10 mouse cellular contexts compared by ENCODE assay signal in genomic region chr1:132291706-132292105, GRCm38 (mm10). TPM values are rescaled to one million over a fixed set of nuclear protein-coding genes. Genes with fewer than 3 reads are reported as not detected.
DNase-seq lines count a peak whose midpoint lies in the region; ATAC-seq and TF ChIP-seq lines count a peak whose summit lies in the region.
"Had no signal": no experiment of that assay in that cellular context is flagged by ENCODE, and none has a peak within 500 bp of the region (broad histone marks: within the 10 kb centered on the region; RNA-seq: fewer than 3 reads in every experiment).

No protein-coding gene starts in this region.

- no peak overlapping the region for H3K4me3 ChIP-seq in kidney, embryonic 15.5 days (replicated peaks)
- 0 out of 2 replicates have a peak overlapping the region, but pooled peaks have one; percentile 6 for H3K4me3 ChIP-seq in ES-Bruce4 (ENCODE audit: low read depth, low read length)
- peak overlapping the region; percentile 0; the same call in 1 of the 2 replicates for H3K4me3 ChIP-seq in embryonic fibroblast, embryonic 13.5 days (ENCODE audit: insufficient read depth, low read length)
- no peak overlapping the region for H3K4me3 ChIP-seq in limb, embryonic 13.5 days

- TF ChIP-seq CTCF in ES-Bruce4 (IDR thresholded peaks at IDR 0.05; ENCODE audit: low read depth, low read length): no peak
- TF ChIP-seq CTCF in embryonic fibroblast, embryonic 13.5 days (IDR thresholded peaks at IDR 0.05; ENCODE audit: borderline replicate concordance, insufficient read depth, low read length): no peak

- ATAC-seq in kidney, embryonic 15.5 days (replicated peaks; ENCODE audit: low FRiP score): 0 out of 2 replicates have a peak, but pooled peaks have one; percentile 24
- peak; percentile 45; the same call in 1 of the 2 replicates for ATAC-seq in limb, embryonic 13.5 days (ENCODE audit: low FRiP score, low read depth)

- TF ChIP-seq POLR2A in ES-Bruce4 (IDR thresholded peaks at IDR 0.05; ENCODE audit: insufficient read depth, low read length): no peak
- peak; percentile 39 for TF ChIP-seq POLR2A in embryonic fibroblast, embryonic 13.5 days (IDR thresholded peaks at IDR 0.05; ENCODE audit: low read depth, low read length)

- no peaks in the 10 kb centered on the region for H3K9me3 ChIP-seq in kidney, embryonic 15.5 days (replicated peaks)
- H3K9me3 ChIP-seq in ES-Bruce4 (replicated peaks; ENCODE audit: control insufficient read depth, insufficient read depth, low read length, poor library complexity, severe bottlenecking): no peaks in the 10 kb centered on the region
- no peaks in the 10 kb centered on the region for H3K9me3 ChIP-seq in limb, embryonic 13.5 days
- H3K9me3 ChIP-seq: G1E had no signal

- H3K27me3 ChIP-seq in kidney, embryonic 15.5 days: peaks cover 19% of the 10 kb centered on the region
- H3K27me3 ChIP-seq in ES-Bruce4 (ENCODE audit: control insufficient read depth, insufficient read depth, low read length, poor library complexity, severe bottlenecking): no peaks in the 10 kb centered on the region
- peaks cover 21% of the 10 kb centered on the region for H3K27me3 ChIP-seq in limb, embryonic 13.5 days

- DNase-seq in kidney, postnatal 25 days: no peak
- no peak for DNase-seq in layer of hippocampus, postnatal 36 days
- DNase-seq in spleen, postnatal 4 days (ENCODE audit: low spot score in 2 of 2): no peak
- no peak for DNase-seq in left cerebral cortex, adult 18-20 months (ENCODE audit: low spot score in 2 of 2)
- DNase-seq: heart, postnatal 14 days had no signal

- H3K27ac ChIP-seq in kidney, embryonic 15.5 days: peak overlapping the region; percentile 89
- peak overlapping the region; percentile 77 for H3K27ac ChIP-seq in ES-Bruce4 (ENCODE audit: insufficient read depth, low read length)
- peak overlapping the region; percentile 97 for H3K27ac ChIP-seq in embryonic fibroblast, embryonic 13.5 days (ENCODE audit: insufficient read depth, low read length)
- peak overlapping the region; percentile 56; the same call in 1 of the 2 replicates for H3K27ac ChIP-seq in limb, embryonic 13.5 days

- no peak for TF ChIP-seq EP300 in ES-Bruce4 (IDR thresholded peaks at IDR 0.05; ENCODE audit: insufficient read depth, low read depth, low read length)

- H3K4me1 ChIP-seq in kidney, embryonic 15.5 days: peaks cover 58% of the 10 kb centered on the region
- H3K4me1 ChIP-seq in ES-Bruce4 (ENCODE audit: control insufficient read depth, insufficient read depth, low read length): peaks cover 16% of the 10 kb centered on the region
- peaks cover 42% of the 10 kb centered on the region for H3K4me1 ChIP-seq in embryonic fibroblast, embryonic 13.5 days (ENCODE audit: control insufficient read depth, insufficient read depth, low read length)
- peaks cover 27% of the 10 kb centered on the region for H3K4me1 ChIP-seq in limb, embryonic 13.5 days

- no peak overlapping the region for H3K9ac ChIP-seq in kidney, embryonic 15.5 days
- peak overlapping the region; percentile 5 for H3K9ac ChIP-seq in ES-Bruce4 (ENCODE audit: low read depth, poor library complexity, severe bottlenecking)
- no peak overlapping the region for H3K9ac ChIP-seq in limb, embryonic 13.5 days

- no peaks in the 10 kb centered on the region for H3K36me3 ChIP-seq in kidney, embryonic 15.5 days
- H3K36me3 ChIP-seq in ES-Bruce4 (ENCODE audit: control insufficient read depth, insufficient read depth, low read length, poor library complexity, severe bottlenecking): no peaks in the 10 kb centered on the region
- H3K36me3 ChIP-seq in limb, embryonic 13.5 days: no peaks in the 10 kb centered on the region
- H3K36me3 ChIP-seq: G1E had no signal

- H3K4me2 ChIP-seq in kidney, embryonic 15.5 days: no peak overlapping the region
- peak overlapping the region; percentile 25; the same call in 1 of the 2 replicates for H3K4me2 ChIP-seq in limb, embryonic 13.5 days (replicated peaks)

- 23% methylated on average over 4 of the region's 4 CpGs for WGBS in kidney, embryonic 15.5 days
- 13% methylated on average over 4 of the region's 4 CpGs for WGBS in limb, embryonic 13.5 days

RNA-seq across cellular contexts. Expression of gene Klhdc8a, which starts 6.7 kb away (rescaled TPM):
- polyA plus RNA-seq in kidney, embryonic 15.5 days (2015; fragmentation: Nextera tagmentation; extraction: Ambion mirVana): 1.2 and 1.6 TPM in 2 replicates
- 0.60 and 0.72 TPM in 2 replicates for polyA plus RNA-seq in ES-Bruce4 (2011; ENCODE audit: insufficient read depth, insufficient read length, low read depth, missing spikeins)
- polyA plus RNA-seq in embryonic fibroblast, embryonic 13.5 days (2011; ENCODE audit: insufficient read length, low read depth, missing spikeins): 10.5 and 16.1 TPM in 2 replicates
- 0.09 and 0.11 TPM in 2 replicates for polyA plus RNA-seq in limb, embryonic 13.5 days (2015; fragmentation: Nextera tagmentation; extraction: Ambion mirVana)
- total RNA-seq in layer of hippocampus, postnatal 36 days (2021): 1 to 10 TPM; 3.0 to 3.3 TPM
- total RNA-seq in left cerebral cortex, adult 18-20 months (2021): 10 to 100 TPM; 11.7 to 14.5 TPM
- polyA plus RNA-seq: G1E had no signal

RNA-seq across cellular contexts. Expression of gene Nuak2, which starts 24.2 kb away (rescaled TPM):
- polyA plus RNA-seq in kidney, embryonic 15.5 days (2015; fragmentation: Nextera tagmentation; extraction: Ambion mirVana): 3.6 and 3.8 TPM in 2 replicates
- polyA plus RNA-seq in ES-Bruce4 (2011; ENCODE audit: insufficient read depth, insufficient read length, low read depth, missing spikeins): 20.0 and 21.7 TPM in 2 replicates
- 9.2 and 14.2 TPM in 2 replicates for polyA plus RNA-seq in embryonic fibroblast, embryonic 13.5 days (2011; ENCODE audit: insufficient read length, low read depth, missing spikeins)
- 1.2 and 1.4 TPM in 2 replicates for polyA plus RNA-seq in limb, embryonic 13.5 days (2015; fragmentation: Nextera tagmentation; extraction: Ambion mirVana)
- 1 to 10 TPM in 1 of 2 experiments, under 1 TPM in 1; 0.63 to 1.1 TPM for total RNA-seq in layer of hippocampus, postnatal 36 days (2021)
- 1 to 10 TPM; 1.3 TPM for total RNA-seq in left cerebral cortex, adult 18-20 months (2021)
- polyA plus RNA-seq: G1E had no signal

Comparison
In these comparisons a context has a peak if more than half of its experiments do, and no peak if none do; other contexts are left out.
1. H3K4me3 ChIP-seq: peak in ES-Bruce4 (single experiment) and embryonic fibroblast, embryonic 13.5 days (single experiment); none in kidney, embryonic 15.5 days (single experiment) and limb, embryonic 13.5 days (single experiment).
2. Peak in every context shown above with its lines, with median percentiles within 50 percentile points of each other: H3K27ac ChIP-seq.